Mouse (Mus musculus) adrenal gland, postnatal 10 days (tissue): Measurements from ENCODE around the gene Cnpy1. TPM values are rescaled to one million over a fixed set of nuclear protein-coding genes. Genes with fewer than 3 reads are reported as not detected.

ENCODE experiments used
- DNase-seq: peaks from one replicate; pipeline ENCODE4 v3.0.0; 2021; ENCODE audit warnings: mixed read lengths
- long read RNA-seq, 2 experiments: library from polyadenylated mRNA; stranded (forward); transcript quantifications; one replicate each; pipeline ENCODE4 v2.0.0; 2021
- total RNA-seq, 2 experiments: library from RNA; stranded (reverse); gene quantifications; 2 replicates each; pipeline ENCODE4 v1.2.3; 2021

Gene Cnpy1
- total RNA-seq, result under 1 TPM; 0.09 to 0.15 TPM
- long read RNA-seq, experiment 1, result 0 reads
- long read RNA-seq, experiment 2, result 0 reads

GRCm38 (mm10) chr5:28245574-28245973 is at the start of gene Cnpy1:
Gene Cnpy1, minus strand, starts transcription at chr5:28245806.
- DNase-seq, result no peak

GRCm38 (mm10) chr5:28293990-28294389 is 48.4 kb upstream of the Cnpy1 start:
- peak; percentile 94 for DNase-seq

- DNase-seq, result no peak
These were observed 46.7 kb upstream of the Cnpy1 start for GRCm38 (mm10) chr5:28292281-28292680.

GRCm38 (mm10) chr5:28291118-28291850 is 45.7 kb upstream of the Cnpy1 start:
- DNase-seq, result no peak

- no peak for DNase-seq
These were observed 45.0 kb upstream of the Cnpy1 start for GRCm38 (mm10) chr5:28290630-28291029.

- no peak for DNase-seq
These were observed 43.5 kb upstream of the Cnpy1 start for GRCm38 (mm10) chr5:28289111-28289510.

GRCm38 (mm10) chr5:28277279-28277678 is 31.7 kb upstream of the Cnpy1 start:
- no peak for DNase-seq

- DNase-seq, result no peak
These were observed 27.2 kb upstream of the Cnpy1 start for GRCm38 (mm10) chr5:28272836-28273235.

- no peak for DNase-seq
These were observed 23.9 kb upstream of the Cnpy1 start for GRCm38 (mm10) chr5:28269469-28269991.

GRCm38 (mm10) chr5:28267576-28267975 is 22.0 kb upstream of the Cnpy1 start:
- DNase-seq, result no peak

GRCm38 (mm10) chr5:28265653-28266052 is 20.0 kb upstream of the Cnpy1 start:
- DNase-seq, result no peak

- no peak for DNase-seq
These were observed 18.2 kb upstream of the Cnpy1 start for GRCm38 (mm10) chr5:28263852-28264251.

GRCm38 (mm10) chr5:28262070-28262469 is 16.5 kb upstream of the Cnpy1 start:
- DNase-seq, result no peak

GRCm38 (mm10) chr5:28259939-28260338 is 14.3 kb upstream of the Cnpy1 start:
- DNase-seq, result no peak

- no peak for DNase-seq
These were observed 13.8 kb upstream of the Cnpy1 start for GRCm38 (mm10) chr5:28259385-28259784.

GRCm38 (mm10) chr5:28257816-28258215 is 12.2 kb upstream of the Cnpy1 start:
- DNase-seq, result no peak

GRCm38 (mm10) chr5:28252999-28253398 is 7.4 kb upstream of the Cnpy1 start:
- DNase-seq, result no peak

GRCm38 (mm10) chr5:28252260-28252659 is 6.7 kb upstream of the Cnpy1 start:
- DNase-seq, result no peak

GRCm38 (mm10) chr5:28251211-28251764 is 5.7 kb upstream of the Cnpy1 start:
- no peak for DNase-seq

GRCm38 (mm10) chr5:28250479-28250878 is 4.9 kb upstream of the Cnpy1 start:
- DNase-seq, result no peak

- DNase-seq, result no peak
These were observed 485 bp downstream of the Cnpy1 start for GRCm38 (mm10) chr5:28245121-28245520.

- no peak for DNase-seq
These were observed 2.0 kb downstream of the Cnpy1 start for GRCm38 (mm10) chr5:28243501-28244177.

GRCm38 (mm10) chr5:28241423-28241822 is 4.2 kb downstream of the Cnpy1 start:
- no peak for DNase-seq
